8 mouse cellular contexts compared by ENCODE assay signal in genomic region chr12:81807529-81807837, GRCm38 (mm10). TPM values are rescaled to one million over a fixed set of nuclear protein-coding genes. Genes with fewer than 3 reads are reported as not detected.
DNase-seq lines count a peak whose midpoint lies in the region; ATAC-seq and TF ChIP-seq lines count a peak whose summit lies in the region.

No protein-coding gene starts in this region.

- peak overlapping the region; percentile 48 for H3K4me3 ChIP-seq in heart, embryonic 12.5 days
- H3K4me3 ChIP-seq in ES-Bruce4 (ENCODE audit: low read depth, low read length) = peak overlapping the region; percentile 85
- peak overlapping the region; percentile 25 for H3K4me3 ChIP-seq in forebrain, postnatal 0 days (ENCODE audit: low read depth, low read length)

- 2% methylated on average over 7 of the region's 7 CpGs for WGBS in heart, embryonic 12.5 days
- WGBS in forebrain, postnatal 0 days = 4% methylated on average over 7 of the region's 7 CpGs

- no peak for DNase-seq in heart, adult 18-20 months
- DNase-seq in forebrain, postnatal 0 days = peak; percentile 11
- DNase-seq in adipocyte (ENCODE audit: low spot score) = no peak
- no peak for DNase-seq in thymus, postnatal 4 days
- no peak for DNase-seq in right cerebral cortex, adult 18-20 months

- no peak for ATAC-seq in heart, embryonic 12.5 days (ENCODE audit: insufficient number of reproducible peaks, low FRiP score)
- no peak for ATAC-seq in forebrain, postnatal 0 days
- ATAC-seq in megakaryocyte, adult 5-6 weeks (ENCODE audit: poor library complexity, severe bottlenecking) = peak; percentile 43

- H3K4me1 ChIP-seq in heart, embryonic 12.5 days (replicated peaks) = peaks cover 29% of the 10 kb centered on the region
- peaks cover 7% of the 10 kb centered on the region for H3K4me1 ChIP-seq in ES-Bruce4 (ENCODE audit: control insufficient read depth, insufficient read depth, low read length)
- H3K4me1 ChIP-seq in forebrain, postnatal 0 days (ENCODE audit: insufficient read depth) = peaks cover 14% of the 10 kb centered on the region; the same call in 1 of the 2 replicates

- H3K27ac ChIP-seq in heart, embryonic 12.5 days (ENCODE audit: poor library complexity, severe bottlenecking) = peak overlapping the region; percentile 61
- no peak overlapping the region for H3K27ac ChIP-seq in ES-Bruce4 (ENCODE audit: insufficient read depth, low read length)
- no peak overlapping the region for H3K27ac ChIP-seq in forebrain, postnatal 0 days (ENCODE audit: low read depth, low read length)

- no peaks in the 10 kb centered on the region for H3K27me3 ChIP-seq in heart, embryonic 12.5 days (replicated peaks)
- H3K27me3 ChIP-seq in ES-Bruce4 (ENCODE audit: control insufficient read depth, insufficient read depth, low read length, poor library complexity, severe bottlenecking) = no peaks in the 10 kb centered on the region
- H3K27me3 ChIP-seq in forebrain, postnatal 0 days (ENCODE audit: insufficient read depth, low read length) = no peaks in the 10 kb centered on the region

- H3K36me3 ChIP-seq in heart, embryonic 12.5 days = no peaks in the 10 kb centered on the region
- H3K36me3 ChIP-seq in ES-Bruce4 (ENCODE audit: control insufficient read depth, insufficient read depth, low read length, poor library complexity, severe bottlenecking) = no peaks in the 10 kb centered on the region
- no peaks in the 10 kb centered on the region for H3K36me3 ChIP-seq in forebrain, postnatal 0 days (ENCODE audit: insufficient read depth)

- TF ChIP-seq EP300 in ES-Bruce4 (IDR thresholded peaks at IDR 0.05; ENCODE audit: insufficient read depth, low read depth, low read length) = no peak

- peak overlapping the region; percentile 58 for H3K9ac ChIP-seq in heart, embryonic 12.5 days
- peak overlapping the region; percentile 53 for H3K9ac ChIP-seq in ES-Bruce4 (ENCODE audit: low read depth, poor library complexity, severe bottlenecking)
- no peak overlapping the region for H3K9ac ChIP-seq in forebrain, postnatal 0 days

- peak overlapping the region; percentile 79 for H3K4me2 ChIP-seq in heart, embryonic 12.5 days
- peak overlapping the region; percentile 48 for H3K4me2 ChIP-seq in forebrain, postnatal 0 days (ENCODE audit: low read depth)

- no peak for TF ChIP-seq CTCF in ES-Bruce4 (IDR thresholded peaks at IDR 0.05; ENCODE audit: low read depth, low read length)
- no peak for TF ChIP-seq CTCF in forebrain, postnatal 0 days (IDR thresholded peaks at IDR 0.05; ENCODE audit: low read depth)

- TF ChIP-seq POLR2A in ES-Bruce4 (IDR thresholded peaks at IDR 0.05; ENCODE audit: insufficient read depth, low read length) = no peak

- H3K9me3 ChIP-seq in heart, embryonic 12.5 days (replicated peaks) = no peaks in the 10 kb centered on the region
- no peaks in the 10 kb centered on the region for H3K9me3 ChIP-seq in ES-Bruce4 (replicated peaks; ENCODE audit: control insufficient read depth, insufficient read depth, low read length, poor library complexity, severe bottlenecking)
- H3K9me3 ChIP-seq in forebrain, postnatal 0 days (ENCODE audit: low read length) = no peaks in the 10 kb centered on the region

RNA-seq across cellular contexts. Expression of gene Map3k9, which starts 26.5 kb away (rescaled TPM):
- polyA plus RNA-seq in heart, embryonic 12.5 days (2016; fragmentation: Nextera tagmentation; extraction: Ambion mirVana) = 0.53 and 0.61 TPM in 2 replicates
- under 1 TPM; 0.05 to 0.28 TPM for total RNA-seq in heart, adult 18-20 months (2021)
- polyA plus RNA-seq in ES-Bruce4 (2011; ENCODE audit: insufficient read depth, insufficient read length, low read depth, missing spikeins) = 13.8 and 16.4 TPM in 2 replicates
- total RNA-seq in forebrain, postnatal 0 days (2014; rRNA removed) = 41.4 and 49.2 TPM in 2 replicates
- 4.3 and 6.5 TPM in 2 replicates for polyA plus RNA-seq in forebrain, postnatal 0 days (2015; fragmentation: Nextera tagmentation; extraction: Ambion mirVana)
- 4.6 TPM in 2 replicates for total RNA-seq in megakaryocyte, adult 5-6 weeks (2015)
- 6.3 and 11.0 TPM in 2 replicates for total RNA-seq in megakaryocyte, adult 5-6 weeks (2017)

RNA-seq across cellular contexts. Expression of gene Pcnx, which starts 52.3 kb away (rescaled TPM):
- 17.8 and 19.1 TPM in 2 replicates for polyA plus RNA-seq in heart, embryonic 12.5 days (2016; fragmentation: Nextera tagmentation; extraction: Ambion mirVana)
- total RNA-seq in heart, adult 18-20 months (2021) = 10 to 100 TPM; 59.0 to 63.6 TPM
- 18.5 and 24.4 TPM in 2 replicates for polyA plus RNA-seq in ES-Bruce4 (2011; ENCODE audit: insufficient read depth, insufficient read length, low read depth, missing spikeins)
- total RNA-seq in forebrain, postnatal 0 days (2014; rRNA removed) = 30.9 and 37.6 TPM in 2 replicates
- 6.1 and 6.3 TPM in 2 replicates for polyA plus RNA-seq in forebrain, postnatal 0 days (2015; fragmentation: Nextera tagmentation; extraction: Ambion mirVana)
- total RNA-seq in megakaryocyte, adult 5-6 weeks (2015) = 33.1 and 40.1 TPM in 2 replicates
- total RNA-seq in megakaryocyte, adult 5-6 weeks (2017) = 13.1 and 18.8 TPM in 2 replicates

Comparison
In these comparisons a context has a peak if more than half of its experiments do, and no peak if none do; other contexts are left out.
1. H3K4me3 ChIP-seq: peak in every context shown above with its lines; median percentile 85 in ES-Bruce4; 48 in heart, embryonic 12.5 days; 25 in forebrain, postnatal 0 days.
2. RNA of gene Map3k9, which starts 26.5 kb away (total RNA-seq): 41.4 to 49.2 TPM in forebrain, postnatal 0 days and 4.6 to 11.0 TPM in megakaryocyte, adult 5-6 weeks; 0.05 to 0.28 TPM in heart, adult 18-20 months; every median in the first group is over 4 times any median in the second.